Mouse (Mus musculus) kidney, postnatal 0 days (tissue): ENCODE data around the gene Mtmr12. TPM values are rescaled to one million over a fixed set of nuclear protein-coding genes. Genes with fewer than 3 reads are reported as not detected.

Experiments used
- ATAC-seq: fragments of 200-750 bp; cut with Nextera tagmentation; replicated peaks from 2 replicates; pipeline ENCODE4 v1.8.0; 2017; ENCODE audit warnings: low read depth, moderate number of reproducible peaks, moderate TSS enrichment, moderate library complexity; ENCODE audit not compliant: low FRiP score
- DNase-seq: peaks from one replicate; pipeline ENCODE4 v3.0.0-alpha.2; 2016; ENCODE audit warnings: low spot score
- H3K27ac ChIP-seq: fragments of 300-500 bp; sonication (generic); 2 replicates; pipeline ENCODE4 v1.5.1; 2014; ENCODE audit warnings: mild to moderate bottlenecking
- H3K27me3 ChIP-seq: fragments of 300-500 bp; sonication (generic); 2 replicates; pipeline ENCODE4 v1.6.1; 2014; ENCODE audit warnings: low read length, mixed read lengths; ENCODE audit not compliant: insufficient read depth
- H3K36me3 ChIP-seq: fragments of 300-500 bp; sonication (generic); 2 replicates; pipeline ENCODE4 v1.6.1; 2014; ENCODE audit warnings: low read length, mixed read lengths; ENCODE audit not compliant: insufficient read depth
- H3K4me1 ChIP-seq: fragments of 300-500 bp; sonication (generic); replicated peaks from 2 replicates; pipeline ENCODE4 v1.6.1; 2014; ENCODE audit warnings: antibody characterized with exemption, low read length, mixed read lengths; ENCODE audit not compliant: insufficient read depth
- H3K4me2 ChIP-seq: fragments of 300-500 bp; sonication (generic); 2 replicates; pipeline ENCODE4 v1.6.1; 2014; ENCODE audit warnings: mild to moderate bottlenecking, low read length, moderate library complexity, mixed read lengths
- H3K4me3 ChIP-seq: fragments of 300-500 bp; sonication (generic); replicated peaks from 2 replicates; pipeline ENCODE4 v1.5.1; 2014; ENCODE audit warnings: low read depth, low read length
- H3K9ac ChIP-seq: fragments of 300-500 bp; sonication (generic); 2 replicates; pipeline ENCODE4 v1.6.1; 2014; ENCODE audit warnings: low read depth, low read length
- H3K9me3 ChIP-seq: fragments of 300-500 bp; sonication (generic); replicated peaks from 2 replicates; pipeline ENCODE4 v1.6.1; 2016; ENCODE audit warnings: low read length, inconsistent platforms, mixed read lengths
- CTCF ChIP-seq: IDR thresholded peaks from 2 replicates; pipeline ENCODE4 v1.5.1; 2016; ENCODE audit warnings: antibody characterized with exemption, low read depth, mild to moderate bottlenecking, moderate library complexity
- WGBS: fragments of 180-500 bp; shearing (Covaris S2); extraction: QIAGEN DNeasy Blood & Tissue Kit; methylation state at CpG from one replicate; pipeline ENCODE4 v1.1.7; 2014; 5-methylcytosine and 5-hydroxymethylcytosine counted together
- polyA plus RNA-seq: library from polyadenylated mRNA; unstranded; fragments of >200 nt; fragmentation: Nextera tagmentation; extraction: Ambion mirVana; gene quantifications from 2 replicates; pipeline ENCODE4 v1.2.1, GENCODE M21; 2015

The Mtmr12 gene
- polyA plus RNA-seq, 1 experiment from 2014 or later: 12.5 TPM

DNA sequence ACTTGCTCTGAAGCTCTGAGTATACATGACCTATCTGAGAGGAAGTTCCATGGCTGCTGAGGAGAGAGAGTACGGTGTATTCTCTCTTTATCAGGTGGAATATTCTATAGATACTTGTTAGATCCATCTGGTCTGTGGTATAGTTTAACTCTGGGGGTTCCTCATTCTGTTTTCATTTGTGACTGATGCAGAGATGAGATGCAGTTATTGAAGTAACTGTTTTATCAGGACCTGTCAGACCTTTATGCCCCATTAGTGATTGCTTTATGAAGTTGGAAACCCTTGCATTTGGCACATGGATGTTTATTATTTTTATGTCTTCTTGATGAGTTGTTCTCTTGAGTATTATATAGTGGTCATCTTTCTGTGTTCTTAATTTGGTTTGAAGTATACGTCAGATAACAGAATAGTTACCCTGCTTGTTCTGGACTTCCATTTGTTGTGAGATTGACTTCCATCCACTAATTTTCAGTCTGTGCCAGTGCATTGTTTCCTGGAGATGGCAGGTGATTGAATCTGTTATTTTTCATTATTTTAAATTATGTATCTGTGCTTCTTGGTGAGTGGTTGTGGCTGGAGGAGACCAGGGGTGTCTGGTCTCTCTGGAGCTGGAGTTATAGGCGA lies 36.0 kb downstream of the Mtmr12 start:
- no peaks in the 10 kb centered on the region for H3K27me3 ChIP-seq
- DNase-seq (no peak), ATAC-seq (no peak)
- TF ChIP-seq CTCF: no peak
- 90% methylated on average over 3 of the region's 3 CpGs for WGBS
- H3K9me3 ChIP-seq: no peaks in the 10 kb centered on the region
- no peak overlapping the region for H3K9ac ChIP-seq
- H3K4me1 ChIP-seq: no peaks in the 10 kb centered on the region
- no peak overlapping the region for H3K4me3 ChIP-seq
- peaks cover 42% of the 10 kb centered on the region; the same call in 1 of the 2 replicates for H3K36me3 ChIP-seq
- H3K4me2 ChIP-seq: no peak overlapping the region
- H3K27ac ChIP-seq: no peak overlapping the region

DNA sequence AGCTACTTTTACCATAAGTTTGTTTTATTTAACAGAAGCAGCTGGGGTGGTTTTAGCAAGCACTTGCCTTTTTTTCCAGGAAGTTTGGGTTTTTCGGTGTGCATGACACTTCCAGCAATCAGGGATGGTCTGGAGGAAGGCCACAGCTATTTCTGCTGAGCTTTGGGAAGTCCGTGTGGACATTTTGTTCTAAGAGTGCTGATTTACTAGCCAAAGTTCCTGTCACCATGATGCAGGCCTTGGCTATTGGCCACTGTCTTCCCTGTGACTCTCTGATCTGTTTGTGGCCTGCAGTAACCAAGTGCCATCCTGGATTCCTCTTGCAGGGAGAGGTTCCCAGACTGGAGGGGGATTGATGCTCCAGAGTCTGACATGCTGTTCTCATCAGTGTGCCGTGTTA lies 39.0 kb downstream of the Mtmr12 start:
- DNase-seq: peak; percentile 32
- no peak overlapping the region for H3K27ac ChIP-seq
- no peaks in the 10 kb centered on the region for H3K9me3 ChIP-seq
- peaks cover 25% of the 10 kb centered on the region; the same call in 1 of the 2 replicates for H3K36me3 ChIP-seq
- TF ChIP-seq CTCF: no peak
- ATAC-seq: no peak
- no peak overlapping the region for H3K4me2 ChIP-seq
- no peak overlapping the region for H3K9ac ChIP-seq
- WGBS: 64% methylated on average over 3 of the region's 3 CpGs
- no peak overlapping the region for H3K4me3 ChIP-seq
- no peaks in the 10 kb centered on the region for H3K4me1 ChIP-seq
- H3K27me3 ChIP-seq: no peaks in the 10 kb centered on the region

DNA sequence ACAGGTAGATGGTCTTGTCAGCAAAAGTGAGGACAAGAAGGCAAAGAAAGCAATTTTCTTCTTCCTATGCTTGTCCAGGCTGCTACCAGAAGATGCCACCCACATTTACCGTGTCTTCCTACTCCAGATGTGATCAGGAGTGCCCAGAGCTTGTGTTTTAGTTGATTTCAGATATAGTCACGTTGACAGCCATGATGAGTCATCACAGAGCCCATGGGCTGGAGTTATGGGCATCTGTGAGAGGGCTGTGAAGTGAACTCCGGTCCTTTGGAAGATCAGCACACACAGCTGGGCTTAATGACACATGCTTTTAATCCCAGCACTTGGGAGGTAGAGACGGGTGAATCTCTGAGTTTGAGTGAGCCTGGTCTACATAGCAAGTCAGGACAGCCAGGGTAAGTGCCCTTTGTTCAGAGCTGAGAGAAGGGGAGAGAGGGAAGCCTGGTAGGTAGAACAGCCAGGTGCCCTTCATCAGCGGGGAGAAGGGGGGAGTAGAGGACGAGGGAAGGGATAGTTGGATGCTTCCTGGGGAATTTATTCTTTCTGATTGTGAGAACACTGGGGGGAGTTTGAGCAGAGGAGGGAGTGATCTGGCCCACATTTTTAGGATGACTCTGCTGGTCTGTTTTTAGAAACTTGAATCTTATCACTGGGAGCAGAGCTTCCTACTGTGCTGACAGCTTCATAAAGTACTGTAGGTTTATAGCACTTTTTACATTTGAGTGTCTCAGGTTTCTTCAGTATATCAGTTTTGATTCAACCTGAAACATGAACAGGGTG lies 40.9 kb downstream of the Mtmr12 start:
- peaks cover 14% of the 10 kb centered on the region; the same call in 1 of the 2 replicates for H3K36me3 ChIP-seq
- no peak for TF ChIP-seq CTCF
- WGBS: 60% methylated on average over 6 of the region's 6 CpGs
- no peaks in the 10 kb centered on the region for H3K27me3 ChIP-seq
- H3K4me2 ChIP-seq: no peak overlapping the region
- H3K27ac ChIP-seq: no peak overlapping the region
- H3K4me1 ChIP-seq: no peaks in the 10 kb centered on the region
- no peaks in the 10 kb centered on the region for H3K9me3 ChIP-seq
- ATAC-seq (no peak), DNase-seq (peak; percentile 25)
- no peak overlapping the region for H3K9ac ChIP-seq
- no peak overlapping the region for H3K4me3 ChIP-seq

DNA sequence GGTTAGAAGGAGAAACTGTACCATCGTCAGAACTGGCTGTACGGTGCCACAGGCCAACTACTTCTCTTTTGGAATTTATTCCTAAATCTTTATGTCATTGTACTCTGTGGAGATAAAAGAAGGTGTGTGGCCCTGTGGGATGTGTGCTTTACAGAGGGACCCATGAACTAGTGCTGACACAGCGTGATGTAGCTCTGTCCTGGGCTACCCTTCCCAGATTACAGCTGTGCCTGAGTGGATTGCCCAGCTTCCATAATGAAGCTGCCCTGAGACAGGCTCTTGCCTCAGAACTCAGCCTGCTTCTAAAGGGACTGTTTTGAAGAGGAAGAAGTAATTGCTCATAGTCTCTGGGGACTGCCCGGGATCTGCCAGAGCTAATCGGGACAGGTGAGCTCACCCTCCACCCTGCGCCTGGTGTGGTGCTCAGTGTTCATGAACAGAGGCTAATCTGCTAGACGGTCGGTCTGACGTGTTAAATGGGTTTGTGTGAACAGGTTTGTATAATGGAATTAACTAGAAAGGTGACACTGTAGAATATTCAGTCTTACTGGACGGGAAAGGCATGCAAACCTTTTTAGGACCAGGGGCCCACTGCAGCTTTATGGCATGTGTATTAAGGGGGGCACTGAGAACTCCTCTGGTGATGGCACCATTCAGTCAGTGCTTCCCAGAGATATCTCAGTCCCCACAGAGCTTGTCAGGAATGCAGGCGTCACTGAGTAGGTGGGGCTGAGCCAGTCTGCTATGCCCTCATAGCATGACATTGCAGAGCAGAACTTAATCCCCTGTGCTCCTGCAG lies 41.7 kb downstream of the Mtmr12 start:
- Histone ChIP-seq H3K27me3 (no peaks in the 10 kb centered on the region), H3K4me2 (no peak overlapping the region), H3K9ac (no peak overlapping the region), H3K4me3 (no peak overlapping the region), H3K27ac (no peak overlapping the region), H3K9me3 (no peaks in the 10 kb centered on the region), H3K36me3 (peaks cover 21% of the 10 kb centered on the region; the same call in 1 of the 2 replicates), H3K4me1 (no peaks in the 10 kb centered on the region)
- DNase-seq: no peak
- ATAC-seq: no peak
- no peak for TF ChIP-seq CTCF
- 71% methylated on average over 11 of the region's 11 CpGs for WGBS

DNA sequence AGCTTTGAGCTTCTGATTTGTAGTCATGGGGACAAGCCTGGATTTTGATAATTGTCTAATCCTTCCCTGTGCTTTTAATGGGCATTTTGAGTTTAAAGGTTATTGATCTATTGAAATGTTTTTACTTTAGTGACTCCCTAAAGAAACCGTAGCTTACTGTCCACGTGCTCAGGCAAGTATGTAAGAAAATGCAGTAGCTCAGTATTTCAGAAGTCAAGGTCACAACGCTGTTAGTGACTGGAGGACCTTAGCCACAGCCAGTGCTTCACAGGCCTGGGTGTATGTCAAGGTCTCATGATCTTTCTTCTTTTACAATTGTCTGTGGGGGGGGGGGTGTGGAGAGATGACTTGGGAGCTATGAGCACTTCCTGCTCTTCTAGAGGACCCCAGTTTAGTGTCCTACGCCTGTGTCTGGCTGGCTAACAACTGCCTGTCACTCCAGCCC lies 42.4 kb downstream of the Mtmr12 start:
- H3K27me3 ChIP-seq: no peaks in the 10 kb centered on the region
- no peak overlapping the region for H3K4me2 ChIP-seq
- no peak overlapping the region for H3K4me3 ChIP-seq
- H3K9me3 ChIP-seq: no peaks in the 10 kb centered on the region
- H3K9ac ChIP-seq: no peak overlapping the region
- ATAC-seq: no peak
- H3K36me3 ChIP-seq: peaks cover 27% of the 10 kb centered on the region; the same call in 1 of the 2 replicates
- no peak for TF ChIP-seq CTCF
- H3K27ac ChIP-seq: no peak overlapping the region
- WGBS: 81% methylated on average over 4 of the region's 4 CpGs
- H3K4me1 ChIP-seq: no peaks in the 10 kb centered on the region
- DNase-seq: no peak

DNA sequence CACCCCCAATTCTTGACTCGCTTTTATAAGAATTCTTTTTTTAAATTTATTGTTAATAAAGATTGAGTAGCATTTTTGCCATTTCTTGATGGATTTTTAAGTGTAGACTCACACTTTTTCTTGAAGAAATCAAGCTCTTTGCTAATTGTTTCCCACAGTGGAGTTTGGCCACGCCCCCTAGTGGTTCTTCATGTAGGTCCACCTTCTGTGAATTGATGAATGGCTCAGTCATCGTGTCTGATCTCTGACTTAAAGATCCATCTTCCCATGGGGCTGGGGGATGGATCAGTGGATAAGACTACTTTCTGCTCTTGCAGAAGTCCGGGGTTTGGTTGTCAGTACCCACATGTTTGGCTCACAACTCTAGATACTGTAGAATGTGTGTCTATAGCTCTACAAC lies 43.5 kb downstream of the Mtmr12 start:
- 66% methylated on average over 4 of the region's 4 CpGs for WGBS
- H3K4me1 ChIP-seq: no peaks in the 10 kb centered on the region
- peak; percentile 70 for TF ChIP-seq CTCF
- ATAC-seq: no peak
- H3K36me3 ChIP-seq: peaks cover 27% of the 10 kb centered on the region
- no peak overlapping the region for H3K9ac ChIP-seq
- no peaks in the 10 kb centered on the region for H3K9me3 ChIP-seq
- no peaks in the 10 kb centered on the region for H3K27me3 ChIP-seq
- H3K27ac ChIP-seq: no peak overlapping the region
- DNase-seq: peak; percentile 56
- H3K4me3 ChIP-seq: no peak overlapping the region
- H3K4me2 ChIP-seq: no peak overlapping the region
